Mouse (Mus musculus) left cerebral cortex, postnatal 14 days (tissue): ENCODE results near the gene Gfm2. TPM values are rescaled to one million over a fixed set of nuclear protein-coding genes. Genes with fewer than 3 reads are reported as not detected.

Experiments used
- DNase-seq, 2 experiments: peaks; one replicate each; pipeline ENCODE4 v3.0.0; 2021 to 2022; ENCODE audit warnings: low spot score in 2 of 2, mixed read lengths in 1 of 2
- intact Hi-C: fragments of 180-260 bp; cut with DNase I; formaldehyde crosslinking; loops from one replicate; pipeline ENCODE4 v1.15.1; 2025
- total RNA-seq, 2 experiments: library from RNA; stranded (reverse); gene quantifications; 2 replicates each; pipeline ENCODE4 v1.2.3; 2021

Gene Gfm2
- total RNA-seq, 2 experiments from 2014 or later, result 26.6 to 27.6 TPM

GRCm38 (mm10) chr13:97184168-97184567, 46.4 kb downstream of the Gfm2 start:
- intact Hi-C loops, result no loop called here
- DNase-seq, result no peak

- intact Hi-C loops, result no loop called here
- no peak for DNase-seq
Measured at GRCm38 (mm10) chr13:97184656-97185055, 46.9 kb downstream of the Gfm2 start.

GRCm38 (mm10) chr13:97186346-97186745, 48.6 kb downstream of the Gfm2 start:
- DNase-seq, result no peak
- intact Hi-C loops, result no loop called here

DNA sequence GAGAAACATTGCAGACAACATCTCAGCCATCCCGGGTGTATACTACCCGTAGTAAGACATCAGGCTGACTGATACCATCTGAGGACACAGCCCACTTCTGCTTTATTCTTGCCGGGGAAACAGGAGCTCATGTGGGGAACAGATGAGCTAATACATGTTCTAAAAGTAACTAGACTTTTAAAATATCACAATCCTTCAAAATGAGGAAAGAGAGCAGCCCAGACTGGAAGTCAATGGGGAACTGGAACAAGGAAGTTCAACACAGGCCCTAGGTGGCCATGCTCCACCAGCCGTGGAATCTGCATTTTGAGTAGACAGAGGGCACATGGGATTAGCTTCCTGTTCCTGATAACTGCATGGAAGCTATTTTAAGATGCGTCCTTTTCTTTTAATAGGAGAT, 50.0 kb downstream of the Gfm2 start:
- DNase-seq, result peak; percentile 46 to 52
- intact Hi-C loops, result no loop called here

DNA sequence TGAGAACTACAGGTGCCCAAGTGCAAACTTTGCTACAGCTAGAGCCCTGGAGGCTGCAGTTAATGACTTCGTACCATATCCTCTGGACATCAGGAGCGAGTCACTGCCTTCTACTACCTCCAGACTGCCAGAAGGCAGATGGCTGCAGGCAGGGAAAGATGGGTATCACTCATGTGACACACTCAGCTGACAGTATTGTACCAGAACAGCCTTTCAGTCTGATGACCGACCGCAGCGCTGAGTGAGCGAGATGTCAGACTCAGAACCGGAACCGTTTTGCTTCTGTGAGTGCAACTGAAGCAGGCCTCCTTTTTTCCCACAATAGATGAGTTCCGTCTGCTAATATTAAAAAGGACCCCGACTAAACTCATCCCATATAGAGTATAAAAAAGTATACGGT, 54.9 kb downstream of the Gfm2 start:
- intact Hi-C loops, result no loop called here
- no peak for DNase-seq

DNA sequence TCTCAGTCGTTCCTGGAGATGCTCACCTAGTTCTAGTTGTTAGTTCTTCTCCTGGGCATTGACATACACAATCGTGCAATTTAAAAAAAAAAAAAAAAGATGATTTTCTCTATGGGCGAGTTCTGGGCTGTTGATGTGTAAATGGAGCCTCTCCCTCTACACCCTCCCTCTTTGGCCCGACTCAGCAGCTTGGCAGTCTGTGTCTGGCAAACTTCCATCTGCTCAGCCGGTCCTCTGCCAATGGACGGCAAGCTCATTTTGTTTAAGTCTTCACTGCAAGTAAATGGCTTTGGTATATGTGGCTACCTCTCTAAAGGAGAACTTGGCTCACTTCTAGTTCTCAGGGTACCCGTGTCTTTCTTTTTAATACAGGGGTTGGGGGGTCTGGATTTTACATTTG, 55.7 kb downstream of the Gfm2 start:
- intact Hi-C loops, result no loop called here
- peak; percentile 79 to 82 for DNase-seq

DNA sequence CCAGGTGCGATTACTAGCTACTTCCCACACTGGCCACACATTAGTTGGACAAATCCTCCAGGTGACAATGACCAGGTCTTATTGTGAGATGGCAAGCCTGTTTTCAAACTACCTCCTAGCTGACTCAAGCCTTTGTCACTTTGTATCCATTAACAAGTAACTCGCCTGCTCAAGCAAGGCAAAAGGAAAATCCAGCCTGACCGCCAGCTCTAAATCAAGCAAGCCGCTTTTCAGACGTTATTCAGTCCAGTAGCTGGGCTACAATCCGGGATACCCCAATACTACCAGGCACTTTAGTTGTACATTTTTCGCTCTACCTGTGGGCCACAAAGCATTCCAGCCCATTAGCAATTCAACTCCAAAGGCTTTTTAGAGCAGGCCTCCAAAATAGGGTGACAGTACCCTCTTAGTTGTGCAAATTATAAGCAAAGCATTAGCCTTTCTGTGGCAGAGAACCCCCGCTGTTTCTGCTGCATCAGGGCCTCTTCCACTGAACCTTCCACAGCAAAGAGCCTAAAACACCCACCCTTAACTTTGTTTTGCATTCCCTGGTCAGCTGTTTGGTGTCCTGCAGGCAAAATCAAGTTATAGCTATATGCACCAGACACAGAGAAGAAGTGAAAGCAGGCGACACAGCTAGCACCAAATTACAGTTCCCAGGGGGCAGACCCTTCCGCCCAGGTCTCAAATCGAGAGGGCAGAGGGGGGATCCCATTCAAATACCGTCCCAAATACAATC, 58.6 kb downstream of the Gfm2 start:
- DNase-seq, result no peak
- intact Hi-C loops, result no loop called here

GRCm38 (mm10) chr13:97196925-97197218, 59.1 kb downstream of the Gfm2 start:
- no peak for DNase-seq
- intact Hi-C loops, result no loop called here

GRCm38 (mm10) chr13:97197932-97198562, 60.3 kb downstream of the Gfm2 start, which contains the start of gene Hexb:
Hexb (minus strand) TSS chr13:97198357.
- intact Hi-C loops, result no loop called here
- DNase-seq, result peak; percentile 82 to 86

DNA sequence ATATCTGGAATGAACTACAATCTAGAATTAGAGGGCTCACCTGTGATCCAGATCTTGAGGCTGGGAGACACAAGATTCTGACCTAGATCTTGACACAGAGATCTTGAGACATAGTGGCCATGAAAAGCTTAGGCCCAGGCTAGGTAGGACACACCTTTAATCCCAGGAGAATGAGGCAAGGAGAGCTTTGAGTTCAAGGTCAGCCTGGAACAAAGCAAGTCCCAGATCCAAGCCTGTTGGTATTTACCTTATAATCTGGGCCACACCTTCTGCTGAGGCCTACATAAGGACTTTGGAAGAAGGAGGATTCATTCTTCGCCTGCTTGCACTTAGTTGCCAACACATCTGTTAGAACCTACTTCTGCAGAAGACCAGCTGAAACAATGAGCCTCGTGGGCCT, 61.4 kb downstream of the Gfm2 start:
- intact Hi-C loops, result no loop called here
- no peak for DNase-seq

- DNase-seq, result no peak
- intact Hi-C loops, result no loop called here
Measured at GRCm38 (mm10) chr13:97201076-97201475, 63.3 kb downstream of the Gfm2 start.

GRCm38 (mm10) chr13:97201896-97202295, 64.2 kb downstream of the Gfm2 start:
- no peak for DNase-seq
- intact Hi-C loops, result no loop called here

- peak; percentile 88 for DNase-seq
- intact Hi-C loops, result no loop called here
Measured at GRCm38 (mm10) chr13:97205052-97205701, 67.4 kb downstream of the Gfm2 start.

DNA sequence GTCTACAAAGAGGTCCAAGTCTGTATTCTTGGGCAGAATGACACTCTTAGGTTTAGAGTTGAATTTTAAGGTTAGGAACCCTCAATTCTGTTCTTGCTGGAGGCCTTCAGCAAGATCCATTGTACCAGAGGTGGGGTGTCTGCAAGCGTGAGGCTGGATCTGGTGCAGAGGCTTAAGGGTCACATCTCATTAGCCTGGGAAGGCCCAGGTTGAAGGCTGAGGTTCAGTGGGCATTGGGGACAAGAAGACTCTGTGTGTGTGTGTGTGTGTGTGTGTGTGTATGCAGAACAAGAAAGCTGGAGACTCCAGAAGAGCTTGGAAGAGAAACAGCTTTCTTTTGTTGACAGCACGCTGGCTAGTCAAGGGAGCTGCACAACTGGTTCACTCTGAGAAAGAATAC, 68.3 kb downstream of the Gfm2 start:
- intact Hi-C loops, result no loop called here
- no peak for DNase-seq

DNA sequence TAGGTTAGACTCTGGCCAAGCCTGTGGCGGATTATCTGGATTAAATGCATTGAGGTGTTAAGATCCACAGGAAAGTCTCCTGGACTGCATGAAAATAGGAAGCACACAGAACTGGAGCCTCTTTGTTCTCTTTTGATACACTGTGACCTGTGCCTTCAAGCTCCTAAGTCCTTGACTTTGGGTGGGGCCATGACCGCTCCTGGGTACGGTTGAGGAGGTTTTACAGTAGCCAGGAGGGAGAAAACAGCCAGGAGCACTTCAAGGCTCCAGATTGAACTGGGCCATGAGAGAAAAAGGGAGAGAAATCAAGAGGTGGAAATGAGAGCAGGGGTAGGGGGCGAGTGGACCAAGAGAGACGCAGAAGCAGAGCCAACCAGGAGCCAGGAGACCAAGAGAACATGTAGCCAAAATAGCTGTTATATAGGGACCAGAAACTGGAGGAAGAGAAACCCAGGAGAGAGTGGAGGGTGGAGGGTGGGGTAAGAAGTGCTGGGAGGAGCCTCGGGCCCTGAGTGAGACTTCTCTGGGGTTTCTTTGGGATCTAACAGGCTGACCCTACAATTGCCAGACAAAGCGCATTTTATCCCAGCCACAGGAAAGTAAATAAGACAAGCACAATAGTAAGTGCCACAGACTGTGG, 69.9 kb downstream of the Gfm2 start:
- no peak for DNase-seq
- intact Hi-C loops, result no loop called here

- DNase-seq, result no peak
- intact Hi-C loops, result no loop called here
Measured at GRCm38 (mm10) chr13:97208112-97208478, 70.4 kb downstream of the Gfm2 start.

DNA sequence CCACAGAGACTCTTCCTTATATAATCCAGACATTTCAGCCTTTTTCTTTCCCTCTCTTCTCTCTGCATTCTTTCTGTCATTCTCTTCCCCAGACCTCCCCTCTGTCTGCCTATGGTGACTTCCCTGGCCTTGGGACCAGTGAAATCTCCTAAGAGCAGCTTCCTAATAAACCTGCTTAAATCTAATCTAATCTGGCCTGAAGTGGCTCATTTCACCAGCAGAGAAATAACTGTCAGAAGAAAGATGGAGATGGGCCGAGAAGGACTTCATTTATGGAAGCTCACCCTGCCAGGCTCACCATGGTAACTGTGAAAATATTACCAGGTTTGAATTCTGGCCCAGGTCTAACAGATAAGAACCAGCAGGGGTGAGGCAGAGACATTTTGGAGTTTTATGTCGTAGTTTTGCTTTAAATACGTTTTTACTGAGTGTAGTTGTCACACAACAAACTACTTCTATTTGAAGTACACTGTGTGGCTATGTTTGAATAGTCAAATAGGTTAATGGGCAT, 70.8 kb downstream of the Gfm2 start:
- intact Hi-C loops, result no loop called here

DNA sequence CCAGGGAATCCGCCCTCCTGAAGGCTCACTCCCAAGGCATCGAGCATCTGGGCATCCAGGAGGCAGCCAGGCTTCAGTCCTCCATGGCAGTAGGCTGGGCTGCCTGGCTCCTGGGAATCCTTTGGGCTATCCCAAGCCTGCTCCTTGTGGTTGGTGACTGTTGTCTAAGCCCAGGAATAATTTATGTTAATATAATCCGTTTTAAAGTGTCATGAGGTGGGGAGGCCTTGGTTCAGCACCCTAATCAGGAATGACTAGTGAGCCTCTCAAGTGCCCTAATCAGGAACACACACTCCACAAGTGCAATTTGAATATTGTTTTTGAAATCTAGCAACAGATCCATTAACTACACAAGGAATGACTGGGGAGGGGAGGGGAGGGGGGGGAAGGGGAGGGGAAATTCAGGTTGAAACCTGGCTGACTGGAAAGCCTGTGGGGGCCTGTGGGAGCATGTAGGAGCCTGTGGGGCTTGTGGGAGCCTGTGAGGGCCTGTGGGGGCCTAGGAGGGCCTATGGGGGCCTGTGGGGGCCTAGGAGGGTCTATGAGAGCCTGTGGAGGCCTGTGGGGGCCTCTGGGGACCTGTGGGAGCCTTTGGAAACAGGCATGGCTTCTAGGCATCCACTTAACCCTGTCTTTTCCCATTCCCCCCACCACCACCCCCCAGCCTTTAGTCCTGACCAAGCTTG, 77.0 kb downstream of the Gfm2 start:
- intact Hi-C loops, result no loop called here
- DNase-seq, result no peak

More for the DNA sequence above, 70.8 kb downstream of the Gfm2 start:
- DNase-seq, result no peak

GRCm38 (mm10) chr13:97215563-97215962, 77.8 kb downstream of the Gfm2 start:
- intact Hi-C loops, result no loop called here
- no peak for DNase-seq

DNA sequence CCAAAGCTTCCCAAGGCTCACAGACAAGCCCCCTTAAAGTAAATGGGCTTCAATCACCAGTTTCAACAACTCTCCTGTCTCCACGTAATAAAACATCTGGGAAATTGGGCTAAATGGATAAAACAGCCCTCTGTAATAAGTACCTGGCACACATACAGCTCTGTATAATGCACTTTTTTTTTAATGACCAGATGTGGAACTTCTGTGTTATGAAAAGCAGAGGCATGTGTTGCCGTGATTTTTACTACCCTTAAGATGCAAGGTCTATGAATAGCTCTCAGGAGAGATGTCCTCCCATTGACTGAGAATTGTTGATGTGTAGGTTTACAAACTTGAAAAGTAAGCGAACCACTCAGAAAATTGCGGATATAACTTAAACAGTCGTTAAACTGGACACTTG, 78.5 kb downstream of the Gfm2 start:
- DNase-seq, result no peak
- intact Hi-C loops, result no loop called here
